Mouse (Mus musculus): ENCODE data around the gene Col7a1. TPM values are rescaled to one million over a fixed set of nuclear protein-coding genes. Genes with fewer than 3 reads are reported as not detected.
A peak's percentile ranks its signal among the peaks of the same experiment; 100 is the strongest.

Col7a1 gene
- polyA plus RNA-seq, 1 experiment = 10.1 TPM

GRCm38 (mm10) chr9:108992085-108992469, 38.7 kb downstream of the Col7a1 start:
- Histone ChIP-seq H3K4me3 (ENCODE audit: insufficient read depth, poor library complexity, severe bottlenecking) (peak overlapping the region; percentile 41), H3K27me3 (ENCODE audit: control insufficient read depth, insufficient read depth, insufficient read length) (no peaks in the 10 kb centered on the region), H3K79me2 (ENCODE audit: control insufficient read depth, insufficient read depth) (peaks cover 34% of the 10 kb centered on the region), H3K36me3 (ENCODE audit: control insufficient read depth, insufficient read depth) (peaks cover 5% of the 10 kb centered on the region), H3K79me3 (ENCODE audit: low read depth) (peaks cover 4% of the 10 kb centered on the region), H3ac (ENCODE audit: control insufficient read depth, insufficient read length, low read depth) (peak overlapping the region; percentile 33)
- TF ChIP-seq MAX (IDR thresholded peaks at IDR 0.05) (no peak), CEBPB (IDR thresholded peaks at IDR 0.05; ENCODE audit: low read depth) (no peak), USF1 (IDR thresholded peaks at IDR 0.05; ENCODE audit: low read depth) (no peak), CTCF (IDR thresholded peaks at IDR 0.05; ENCODE audit: control insufficient read depth, insufficient read depth, insufficient read length) (no peak), FOSL1 (IDR thresholded peaks at IDR 0.05; ENCODE audit: insufficient read depth, low read length, poor library complexity, severe bottlenecking) (no peak), MYOD1 (IDR thresholded peaks at IDR 0.05; ENCODE audit: control insufficient read depth, insufficient read length, low read depth) (no peak), MYOG (IDR thresholded peaks at IDR 0.05; ENCODE audit: control insufficient read depth, extremely low read depth, insufficient read length) (no peak)

- no peaks in the 10 kb centered on the region for H3K36me3 ChIP-seq (ENCODE audit: control insufficient read depth, insufficient read depth)
- H3K27me3 ChIP-seq (ENCODE audit: control insufficient read depth, insufficient read depth, insufficient read length) = no peaks in the 10 kb centered on the region
- no peak overlapping the region for H3ac ChIP-seq (ENCODE audit: control insufficient read depth, insufficient read length, low read depth)
- no peak for TF ChIP-seq MYOD1 (IDR thresholded peaks at IDR 0.05; ENCODE audit: control insufficient read depth, insufficient read length, low read depth)
- no peak for TF ChIP-seq FOSL1 (IDR thresholded peaks at IDR 0.05; ENCODE audit: insufficient read depth, low read length, poor library complexity, severe bottlenecking)
- TF ChIP-seq MYOG (IDR thresholded peaks at IDR 0.05; ENCODE audit: control insufficient read depth, extremely low read depth, insufficient read length) = no peak
- TF ChIP-seq USF1 (IDR thresholded peaks at IDR 0.05; ENCODE audit: low read depth) = no peak
- TF ChIP-seq MAX (IDR thresholded peaks at IDR 0.05) = no peak
- no peak for TF ChIP-seq CTCF (IDR thresholded peaks at IDR 0.05; ENCODE audit: control insufficient read depth, insufficient read depth, insufficient read length)
- no peak for TF ChIP-seq CEBPB (IDR thresholded peaks at IDR 0.05; ENCODE audit: low read depth)
- H3K79me2 ChIP-seq (ENCODE audit: control insufficient read depth, insufficient read depth) = peaks cover 34% of the 10 kb centered on the region
- H3K79me3 ChIP-seq (ENCODE audit: low read depth) = peaks cover 4% of the 10 kb centered on the region
- no peak overlapping the region for H3K4me3 ChIP-seq (ENCODE audit: insufficient read depth, poor library complexity, severe bottlenecking)
These were observed 39.4 kb downstream of the Col7a1 start for GRCm38 (mm10) chr9:108992620-108993361.

GRCm38 (mm10) chr9:108996411-108996810, 43.0 kb downstream of the Col7a1 start:
- no peak for TF ChIP-seq CEBPB (IDR thresholded peaks at IDR 0.05; ENCODE audit: low read depth)
- TF ChIP-seq FOSL1 (IDR thresholded peaks at IDR 0.05; ENCODE audit: insufficient read depth, low read length, poor library complexity, severe bottlenecking) = no peak
- TF ChIP-seq MYOD1 (IDR thresholded peaks at IDR 0.05; ENCODE audit: control insufficient read depth, insufficient read length, low read depth) = no peak
- no peak for TF ChIP-seq CTCF (IDR thresholded peaks at IDR 0.05; ENCODE audit: control insufficient read depth, insufficient read depth, insufficient read length)
- TF ChIP-seq MYOG (IDR thresholded peaks at IDR 0.05; ENCODE audit: control insufficient read depth, extremely low read depth, insufficient read length) = no peak
- no peak for TF ChIP-seq USF1 (IDR thresholded peaks at IDR 0.05; ENCODE audit: low read depth)
- TF ChIP-seq MAX (IDR thresholded peaks at IDR 0.05) = no peak
- peaks cover 4% of the 10 kb centered on the region for H3K79me3 ChIP-seq (ENCODE audit: low read depth)

GRCm38 (mm10) chr9:108998287-108999166, 45.1 kb downstream of the Col7a1 start:
- TF ChIP-seq MYOG (IDR thresholded peaks at IDR 0.05; ENCODE audit: control insufficient read depth, extremely low read depth, insufficient read length) (no peak), MYOD1 (IDR thresholded peaks at IDR 0.05; ENCODE audit: control insufficient read depth, insufficient read length, low read depth) (no peak), MAX (IDR thresholded peaks at IDR 0.05) (no peak), USF1 (IDR thresholded peaks at IDR 0.05; ENCODE audit: low read depth) (no peak), CEBPB (IDR thresholded peaks at IDR 0.05; ENCODE audit: low read depth) (no peak), FOSL1 (IDR thresholded peaks at IDR 0.05; ENCODE audit: insufficient read depth, low read length, poor library complexity, severe bottlenecking) (no peak), CTCF (IDR thresholded peaks at IDR 0.05; ENCODE audit: control insufficient read depth, insufficient read depth, insufficient read length) (no peak)
- Histone ChIP-seq H3K27me3 (ENCODE audit: control insufficient read depth, insufficient read depth, insufficient read length) (no peaks in the 10 kb centered on the region), H3K4me3 (ENCODE audit: insufficient read depth, poor library complexity, severe bottlenecking) (no peak overlapping the region), H3ac (ENCODE audit: control insufficient read depth, insufficient read length, low read depth) (no peak overlapping the region), H3K36me3 (ENCODE audit: control insufficient read depth, insufficient read depth) (no peaks in the 10 kb centered on the region), H3K79me2 (ENCODE audit: control insufficient read depth, insufficient read depth) (peaks cover 16% of the 10 kb centered on the region), H3K79me3 (ENCODE audit: low read depth) (peaks cover 2% of the 10 kb centered on the region)

More at GRCm38 (mm10) chr9:108996411-108996810, 43.0 kb downstream of the Col7a1 start:
- Histone ChIP-seq H3ac (ENCODE audit: control insufficient read depth, insufficient read length, low read depth) (no peak overlapping the region), H3K36me3 (ENCODE audit: control insufficient read depth, insufficient read depth) (no peaks in the 10 kb centered on the region), H3K27me3 (ENCODE audit: control insufficient read depth, insufficient read depth, insufficient read length) (no peaks in the 10 kb centered on the region), H3K4me3 (ENCODE audit: insufficient read depth, poor library complexity, severe bottlenecking) (no peak overlapping the region), H3K79me2 (ENCODE audit: control insufficient read depth, insufficient read depth) (peaks cover 34% of the 10 kb centered on the region)

GRCm38 (mm10) chr9:108999167-108999526, 45.8 kb downstream of the Col7a1 start:
- H3K79me3 ChIP-seq (ENCODE audit: low read depth) = no peaks in the 10 kb centered on the region
- no peak for TF ChIP-seq MYOD1 (IDR thresholded peaks at IDR 0.05; ENCODE audit: control insufficient read depth, insufficient read length, low read depth)
- TF ChIP-seq FOSL1 (IDR thresholded peaks at IDR 0.05; ENCODE audit: insufficient read depth, low read length, poor library complexity, severe bottlenecking) = no peak
- TF ChIP-seq CEBPB (IDR thresholded peaks at IDR 0.05; ENCODE audit: low read depth) = no peak
- no peak for TF ChIP-seq CTCF (IDR thresholded peaks at IDR 0.05; ENCODE audit: control insufficient read depth, insufficient read depth, insufficient read length)
- no peak for TF ChIP-seq MAX (IDR thresholded peaks at IDR 0.05)
- TF ChIP-seq USF1 (IDR thresholded peaks at IDR 0.05; ENCODE audit: low read depth) = no peak
- TF ChIP-seq MYOG (IDR thresholded peaks at IDR 0.05; ENCODE audit: control insufficient read depth, extremely low read depth, insufficient read length) = no peak
- H3K4me3 ChIP-seq (ENCODE audit: insufficient read depth, poor library complexity, severe bottlenecking) = no peak overlapping the region
- H3ac ChIP-seq (ENCODE audit: control insufficient read depth, insufficient read length, low read depth) = no peak overlapping the region
- no peaks in the 10 kb centered on the region for H3K27me3 ChIP-seq (ENCODE audit: control insufficient read depth, insufficient read depth, insufficient read length)
- H3K79me2 ChIP-seq (ENCODE audit: control insufficient read depth, insufficient read depth) = peaks cover 10% of the 10 kb centered on the region
- H3K36me3 ChIP-seq (ENCODE audit: control insufficient read depth, insufficient read depth) = no peaks in the 10 kb centered on the region

Data from C2C12 (cell line).